Mouse (Mus musculus) right cerebral cortex, adult 2 months (tissue): ENCODE data around the gene Ptprm.
A peak's percentile ranks its signal among the peaks of the same experiment; 100 is the strongest.
"Not testable (repeated sequence)": the region's sequence is repeated elsewhere in the genome, so short reads cannot be mapped to it uniquely, and the experiment has no call there.

ENCODE experiments used
- DNase-seq, 2 experiments: peaks; one replicate each; pipeline ENCODE4 v3.0.0; 2021 to 2022; ENCODE audit warnings: low spot score in 2 of 2

The Ptprm gene

GRCm38 (mm10) chr17:66879151-66879550 is 475.1 kb downstream of the Ptprm start:
- no peak for DNase-seq

- no peak for DNase-seq
Measured at GRCm38 (mm10) chr17:66877582-66877981, 476.7 kb downstream of the Ptprm start.

- no peak for DNase-seq
Measured at GRCm38 (mm10) chr17:66874810-66875209, 479.4 kb downstream of the Ptprm start.

GRCm38 (mm10) chr17:66871396-66871795 is 482.9 kb downstream of the Ptprm start:
- DNase-seq = no peak

GRCm38 (mm10) chr17:66869581-66870002 is 484.7 kb downstream of the Ptprm start:
- DNase-seq = peak; percentile 17 to 39

- DNase-seq = no peak
Measured at GRCm38 (mm10) chr17:66864441-66864840, 489.8 kb downstream of the Ptprm start.

GRCm38 (mm10) chr17:66861557-66861956 is 492.7 kb downstream of the Ptprm start:
- no peak for DNase-seq

GRCm38 (mm10) chr17:66858757-66859156 is 495.5 kb downstream of the Ptprm start:
- no peak for DNase-seq

GRCm38 (mm10) chr17:66852496-66852895 is 501.8 kb downstream of the Ptprm start:
- DNase-seq = no peak

GRCm38 (mm10) chr17:66847011-66847410 is 507.2 kb downstream of the Ptprm start:
- not testable (repeated sequence) for DNase-seq

GRCm38 (mm10) chr17:66822347-66822746 is 531.9 kb downstream of the Ptprm start:
- no peak for DNase-seq

- DNase-seq = no peak
Measured at GRCm38 (mm10) chr17:66817380-66817779, 536.9 kb downstream of the Ptprm start.

- DNase-seq = no peak
Measured at GRCm38 (mm10) chr17:66815921-66816320, 538.3 kb downstream of the Ptprm start.

GRCm38 (mm10) chr17:66813786-66814185 is 540.5 kb downstream of the Ptprm start:
- DNase-seq = no peak

GRCm38 (mm10) chr17:66813346-66813745 is 540.9 kb downstream of the Ptprm start:
- DNase-seq = no peak

- DNase-seq = no peak
Measured at GRCm38 (mm10) chr17:66809786-66810185, 544.5 kb downstream of the Ptprm start.

GRCm38 (mm10) chr17:66808186-66808585 is 546.1 kb downstream of the Ptprm start:
- no peak for DNase-seq

- DNase-seq = no peak
Measured at GRCm38 (mm10) chr17:66801831-66802687, 552.2 kb downstream of the Ptprm start.

GRCm38 (mm10) chr17:66800231-66800630 is 554.0 kb downstream of the Ptprm start:
- no peak for DNase-seq

- DNase-seq = no peak
Measured at GRCm38 (mm10) chr17:66786166-66786565, 568.1 kb downstream of the Ptprm start.

- no peak for DNase-seq
Measured at GRCm38 (mm10) chr17:66785586-66785985, 568.7 kb downstream of the Ptprm start.

GRCm38 (mm10) chr17:66783601-66784000 is 570.7 kb downstream of the Ptprm start:
- no peak for DNase-seq

GRCm38 (mm10) chr17:66783075-66783492 is 571.2 kb downstream of the Ptprm start:
- no peak for DNase-seq
